Mouse (Mus musculus) CH12.LX (cell line): Measurements from ENCODE around the gene Sfta2. TPM values are rescaled to one million over a fixed set of nuclear protein-coding genes. Genes with fewer than 3 reads are reported as not detected.

ENCODE experiments used
- DNase-seq: peaks from one replicate; pipeline ENCODE4 v3.0.0-alpha.2; 2013; ENCODE audit errors: extremely low read depth
- H3K27ac ChIP-seq: 2 replicates; pipeline ENCODE4 v1.5.1; 2012; ENCODE audit warnings: low read depth, mild to moderate bottlenecking, control low read depth, moderate library complexity; ENCODE audit not compliant: insufficient read depth
- H3K27me3 ChIP-seq: replicated peaks from 2 replicates; pipeline ENCODE3; 2012; ENCODE audit warnings: inconsistent platforms
- H3K36me3 ChIP-seq, 2 experiments: replicated peaks in 1 of 2; 2 replicates each; pipeline versions ENCODE3 to v1.6.1; 2012; ENCODE audit warnings: inconsistent platforms in 1 of 2, low read length in 1 of 2, mild to moderate bottlenecking in 1 of 2, mixed read lengths in 1 of 2, moderate library complexity in 1 of 2; ENCODE audit not compliant: control insufficient read depth in 1 of 2, insufficient read depth in 1 of 2
- H3K4me1 ChIP-seq, 2 experiments: 2 replicates each; pipeline ENCODE4 v1.6.1; 2012; ENCODE audit warnings: inconsistent platforms in 1 of 2, moderate library complexity in 1 of 2; ENCODE audit not compliant: insufficient read depth in 2 of 2, control insufficient read depth in 1 of 2
- H3K4me2 ChIP-seq: 2 replicates; pipeline ENCODE4 v1.6.1; 2012; ENCODE audit warnings: low read depth, mild to moderate bottlenecking, control low read depth; ENCODE audit not compliant: poor library complexity, insufficient read depth, severe bottlenecking
- H3K4me3 ChIP-seq, 3 experiments: fragments of 150-350 bp in 1 of 3; sonication (generic) in 1 of 3; replicated peaks in 1 of 3; 2 replicates each; pipeline versions ENCODE3 to v1.5.1; 2011 to 2012; ENCODE audit warnings: low read depth in 2 of 3, low read length in 2 of 3, mild to moderate bottlenecking in 2 of 3, moderate library complexity in 2 of 3, control low read depth in 1 of 3, improper control_type of control experiment in 1 of 3, inconsistent platforms in 1 of 3, mixed read lengths in 1 of 3; ENCODE audit not compliant: poor library complexity in 1 of 3
- H3K79me2 ChIP-seq: replicated peaks from 2 replicates; pipeline ENCODE4 v1.6.1; 2012; ENCODE audit warnings: mild to moderate bottlenecking, moderate library complexity; ENCODE audit not compliant: control insufficient read depth, poor library complexity, insufficient read depth, severe bottlenecking; ENCODE audit errors: extremely low read depth
- H3K9ac ChIP-seq: 2 replicates; pipeline ENCODE4 v1.6.1; 2012; ENCODE audit warnings: low read depth, mild to moderate bottlenecking, control low read depth, moderate library complexity; ENCODE audit not compliant: insufficient read depth
- H3K9me3 ChIP-seq: replicated peaks from 2 replicates; pipeline ENCODE3; 2012; ENCODE audit warnings: low read length, inconsistent platforms, mixed read lengths
- BHLHE40 ChIP-seq: IDR thresholded peaks from 2 replicates; pipeline ENCODE4 v1.6.1; 2011; ENCODE audit warnings: mild to moderate bottlenecking, low read depth, low read length, improper control_type of control experiment
- CHD2 ChIP-seq: IDR thresholded peaks from 2 replicates; pipeline ENCODE4 v1.6.1; 2011; ENCODE audit warnings: low read length, improper control_type of control experiment
- ELF1 ChIP-seq: IDR thresholded peaks from 2 replicates; pipeline ENCODE4 v1.6.1; 2014; ENCODE audit warnings: low read depth, mild to moderate bottlenecking, inconsistent platforms, low read length, improper control_type of control experiment
- GABPA ChIP-seq: IDR thresholded peaks from 2 replicates; pipeline ENCODE4 v1.6.1; 2012; ENCODE audit warnings: low read depth, low read length, improper control_type of control experiment, inconsistent platforms; ENCODE audit not compliant: insufficient replicate concordance
- HCFC1 ChIP-seq: IDR thresholded peaks from 2 replicates; pipeline ENCODE4 v1.6.1; 2012; ENCODE audit warnings: low read depth, mild to moderate bottlenecking, inconsistent platforms, low read length, improper control_type of control experiment
- IRF4 ChIP-seq: IDR thresholded peaks from 2 replicates; pipeline ENCODE4 v1.6.1; 2014; ENCODE audit warnings: low read depth, mild to moderate bottlenecking, inconsistent platforms, low read length, improper control_type of control experiment
- JUND ChIP-seq: conservative IDR thresholded peaks from 2 replicates; pipeline ENCODE4 v1.6.1; 2011; ENCODE audit warnings: low read depth, low read length, improper control_type of control experiment
- MAFK ChIP-seq: IDR thresholded peaks from 2 replicates; pipeline ENCODE4 v1.6.1; 2011; ENCODE audit warnings: low read length, improper control_type of control experiment; ENCODE audit not compliant: insufficient replicate concordance
- MAX ChIP-seq: IDR thresholded peaks from 2 replicates; pipeline ENCODE4 v1.6.1; 2011; ENCODE audit warnings: low read length, improper control_type of control experiment
- MAZ ChIP-seq: IDR thresholded peaks from 2 replicates; pipeline ENCODE4 v1.6.1; 2012; ENCODE audit warnings: low read depth, mild to moderate bottlenecking, inconsistent platforms, low read length, improper control_type of control experiment, moderate library complexity
- MXI1 ChIP-seq: IDR thresholded peaks from 2 replicates; pipeline ENCODE4 v1.6.1; 2011; ENCODE audit warnings: mild to moderate bottlenecking, low read depth, low read length, improper control_type of control experiment
- MYC ChIP-seq: IDR thresholded peaks from 2 replicates; pipeline ENCODE4 v1.6.1; 2011; ENCODE audit warnings: low read depth, mild to moderate bottlenecking, improper control_type of control experiment, low read length
- NELFE ChIP-seq: IDR thresholded peaks from 2 replicates; pipeline ENCODE4 v1.6.1; 2011; ENCODE audit warnings: low read depth, low read length, improper control_type of control experiment
- NRF1 ChIP-seq: IDR thresholded peaks from 2 replicates; pipeline ENCODE4 v1.6.1; 2014; ENCODE audit warnings: low read depth, mild to moderate bottlenecking, inconsistent platforms, low read length, improper control_type of control experiment, moderate library complexity
- POLR2A ChIP-seq: IDR thresholded peaks from 2 replicates; pipeline ENCODE4 v1.6.1; 2011; ENCODE audit warnings: low read depth, mild to moderate bottlenecking, improper control_type of control experiment, low read length
- POLR2AphosphoS2 ChIP-seq: IDR thresholded peaks from 2 replicates; pipeline ENCODE4 v1.6.1; 2011; ENCODE audit warnings: low read depth, low read length, improper control_type of control experiment
- RAD21 ChIP-seq: IDR thresholded peaks from 2 replicates; pipeline ENCODE4 v1.6.1; 2011; ENCODE audit warnings: low read depth, mild to moderate bottlenecking, low read length, improper control_type of control experiment, moderate library complexity
- SIN3A ChIP-seq: IDR thresholded peaks from 2 replicates; pipeline ENCODE4 v1.6.1; 2012; ENCODE audit warnings: low read length, improper control_type of control experiment, inconsistent platforms
- SMC3 ChIP-seq: IDR thresholded peaks from 2 replicates; pipeline ENCODE4 v1.6.1; 2011; ENCODE audit warnings: low read depth, low read length, improper control_type of control experiment
- TBP ChIP-seq: conservative IDR thresholded peaks from 2 replicates; pipeline ENCODE4 v1.6.1; 2011; ENCODE audit warnings: low read depth, low read length, improper control_type of control experiment
- TCF12 ChIP-seq: IDR thresholded peaks from 2 replicates; pipeline ENCODE4 v1.6.1; 2014; ENCODE audit warnings: low read depth, mild to moderate bottlenecking, inconsistent platforms, low read length, improper control_type of control experiment
- UBTF ChIP-seq: IDR thresholded peaks from 2 replicates; pipeline ENCODE4 v1.6.1; 2012; ENCODE audit warnings: low read depth, mild to moderate bottlenecking, inconsistent platforms, low read length, improper control_type of control experiment, moderate library complexity
- ZC3H11A ChIP-seq: IDR thresholded peaks from 2 replicates; pipeline ENCODE4 v1.6.1; 2012; ENCODE audit warnings: low read depth, mild to moderate bottlenecking, inconsistent platforms, low read length, improper control_type of control experiment
- ZKSCAN1 ChIP-seq: IDR thresholded peaks from 2 replicates; pipeline ENCODE4 v1.6.1; 2012; ENCODE audit warnings: low read depth, inconsistent platforms, low read length, improper control_type of control experiment, borderline replicate concordance
- ZMIZ1 ChIP-seq: IDR thresholded peaks from 2 replicates; pipeline ENCODE4 v1.6.1; 2012; ENCODE audit warnings: low read depth, mild to moderate bottlenecking, inconsistent platforms, low read length, improper control_type of control experiment
- dilution Hi-C: fragments of 300-500 bp; cut with MboI; formaldehyde crosslinking; loops from 2 replicates; pipeline ENCODE4 v1.14.3; 2020; ENCODE audit warnings: low sequenced_read_pairs; ENCODE audit not compliant: extremely low pct_unique_long_range_greater_than_20kb, extremely low pct_ligation_motif_present
- in situ Hi-C: fragments of 300-500 bp; cut with MboI; formaldehyde crosslinking; loops from 3 replicates; pipeline ENCODE4 v1.14.3; 2019; ENCODE audit warnings: low sequenced_read_pairs, low pct_ligation_motif_present, low pct_unique_long_range_greater_than_20kb, mixed read lengths
- polyA plus RNA-seq: library from polyadenylated mRNA; unstranded; fragments of >175 nt; gene quantifications from 2 replicates; pipeline ENCODE4 v1.2.1, GENCODE M21; 2012; ENCODE audit warnings: low read depth; ENCODE audit not compliant: insufficient read length
- total RNA-seq, 2 experiments: library from RNA; depleted of rRNA; stranded (reverse); fragments of 300-350 nt in 1 of 2; fragments of >200 nt in 1 of 2; gene quantifications; 2 replicates each; pipeline ENCODE4 v1.2.3; 2012 to 2014

Sfta2 gene
- total and polyA plus RNA-seq, 3 experiments, result not detected

DNA sequence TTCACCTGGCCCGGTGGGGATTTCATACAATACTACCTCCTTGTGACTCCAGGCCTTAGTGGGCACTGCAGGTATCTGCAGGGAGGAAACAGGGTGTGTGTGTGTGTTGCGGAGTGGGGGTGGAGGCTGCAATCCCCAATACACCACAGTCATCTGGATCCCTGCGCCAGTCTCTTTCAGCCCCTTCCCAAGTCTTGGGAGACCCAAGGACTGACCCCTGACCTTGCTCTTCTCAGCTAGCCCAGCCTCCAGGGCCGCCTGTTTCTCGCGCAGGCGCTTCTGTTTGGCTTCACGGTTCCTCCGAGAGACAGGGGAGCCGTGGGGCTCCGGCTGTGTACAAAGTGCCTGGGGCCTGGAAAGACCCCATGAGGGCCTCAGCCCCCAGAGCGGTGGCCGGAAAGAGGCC lies 65.5 kb downstream of the Sfta2 start:
- in situ Hi-C loops (no loop called here), dilution Hi-C loops (no loop called here)
- H3K9ac ChIP-seq, result peak overlapping the region; percentile 80
- H3K27ac ChIP-seq, result peak overlapping the region; percentile 33
- peaks cover 48 to 71% of the 10 kb centered on the region in 2 experiments for H3K36me3 ChIP-seq
- H3K4me1 ChIP-seq, result peaks cover 7 to 21% of the 10 kb centered on the region in 2 experiments
- no peak for TF ChIP-seq MAFK
- peak; percentile 65 for TF ChIP-seq NRF1
- no peak for TF ChIP-seq CHD2
- no peak for TF ChIP-seq MAZ
- peak; percentile 52; the same call in 1 of the 2 replicates for TF ChIP-seq SIN3A
- TF ChIP-seq ZC3H11A, result no peak
- no peak for TF ChIP-seq ELF1
- H3K27me3 ChIP-seq, result no peaks in the 10 kb centered on the region
- peak; percentile 55 for DNase-seq
- H3K79me2 ChIP-seq, result no peaks in the 10 kb centered on the region
- H3K4me3 ChIP-seq, result peak overlapping the region; percentile 79 to 93 (median 87)
- no peaks in the 10 kb centered on the region for H3K9me3 ChIP-seq
- peak overlapping the region; percentile 26 for H3K4me2 ChIP-seq

DNA sequence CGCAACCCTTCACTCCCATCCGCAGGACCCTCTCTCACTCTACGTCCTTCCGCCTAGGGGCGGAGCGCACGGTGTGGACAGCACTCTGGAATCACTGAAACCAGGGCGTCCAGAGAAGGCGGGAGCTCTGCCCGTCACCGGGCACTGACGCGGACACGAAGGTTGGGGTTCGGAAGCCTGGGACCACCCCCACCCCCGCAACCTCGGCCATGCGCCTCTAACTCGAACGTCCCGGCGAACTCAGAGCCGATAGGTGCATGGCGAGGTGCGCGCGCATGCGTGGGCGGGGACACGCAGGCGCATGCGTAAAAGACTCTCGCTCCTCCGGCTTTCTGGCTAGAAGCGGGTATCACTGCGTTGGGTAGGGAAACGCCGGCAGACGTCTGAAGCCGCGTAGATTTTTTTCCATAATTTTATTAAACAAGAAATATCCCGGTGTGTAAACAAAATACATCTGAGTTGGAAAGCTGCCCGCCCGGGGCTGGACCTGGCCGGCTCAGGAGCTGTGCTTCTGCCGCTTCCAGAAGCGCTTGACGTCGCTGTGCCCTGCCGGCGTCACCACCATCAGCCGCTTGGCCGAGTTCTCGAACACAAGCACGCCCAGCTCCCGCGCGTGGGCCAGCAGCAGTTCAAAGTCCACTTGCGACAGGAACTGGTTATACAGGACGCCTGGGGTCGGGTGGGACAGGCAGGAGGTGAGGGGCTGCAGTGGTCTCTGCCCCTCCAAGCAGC lies 66.2 kb downstream of the Sfta2 start, which contains the start of gene Vars2:
TSS of gene Vars2 (minus strand) at position 259 of the 732 bp plus-strand sequence.
- Histone ChIP-seq H3K36me3 (peaks cover 46 to 69% of the 10 kb centered on the region in 2 experiments), H3K4me1 (peaks cover 8 to 27% of the 10 kb centered on the region in 2 experiments), H3K9ac (peak within 1 kb of the TSS; percentile 80), H3K4me2 (peak within 1 kb of the TSS; percentile 73), H3K79me2 (no peaks in the 10 kb centered on the region), H3K27me3 (no peaks in the 10 kb centered on the region), H3K4me3 (peak within 1 kb of the TSS; percentile 79 to 93 (median 87)), H3K9me3 (no peaks in the 10 kb centered on the region)
- peak; percentile 92 for DNase-seq
- in situ Hi-C loops, result no loop called here
- TF ChIP-seq HCFC1, result peak; percentile 67
- peak; percentile 90 for TF ChIP-seq MAX
- TF ChIP-seq IRF4, result no peak
- TF ChIP-seq JUND, result no peak
- no peak for TF ChIP-seq MAZ
- TF ChIP-seq POLR2AphosphoS2, result peak; percentile 96
- peak; percentile 94 for TF ChIP-seq NELFE
- TF ChIP-seq GABPA, result no peak
- 0 out of 2 replicates have a peak, but pooled peaks have one; percentile 60 for TF ChIP-seq UBTF
- peak; percentile 99 for TF ChIP-seq NRF1
- peak; percentile 85 for TF ChIP-seq MXI1
- TF ChIP-seq BHLHE40, result no peak
- TF ChIP-seq MYC, result peak; percentile 78
- no peak for TF ChIP-seq ZKSCAN1
- peak; percentile 80 for TF ChIP-seq SIN3A
- TF ChIP-seq CHD2, result no peak; the same call in 1 of the 2 replicates
- TF ChIP-seq ELF1, result peak; percentile 23; the same call in 1 of the 2 replicates
- TF ChIP-seq SMC3, result no peak
- TF ChIP-seq RAD21, result no peak
- peak; percentile 72 for TF ChIP-seq ZMIZ1
- peak; percentile 69 for TF ChIP-seq TBP
- TF ChIP-seq TCF12, result peak; percentile 84
- peak; percentile 93 for TF ChIP-seq POLR2A
- TF ChIP-seq, all 38 proteins: peak for 14
- dilution Hi-C loops, result no loop called here
- H3K27ac ChIP-seq, result peak within 1 kb of the TSS; percentile 33
